Mouse (Mus musculus) limb, embryonic 12.5 days (tissue): ENCODE results near the gene Fam193a. TPM values are rescaled to one million over a fixed set of nuclear protein-coding genes. Genes with fewer than 3 reads are reported as not detected.

Experiments used
- ATAC-seq: fragments of 200-750 bp; cut with Nextera tagmentation; 2 replicates; pipeline ENCODE4 v1.8.0; 2017; ENCODE audit warnings: low read depth, moderate TSS enrichment; ENCODE audit not compliant: insufficient number of reproducible peaks, insufficient read depth, low FRiP score, low TSS enrichment
- H3K27ac ChIP-seq: fragments of 300-500 bp; sonication (generic); 2 replicates; pipeline ENCODE4 v1.5.1; 2016; ENCODE audit warnings: mild to moderate bottlenecking, moderate library complexity
- H3K27me3 ChIP-seq: fragments of 300-500 bp; sonication (generic); 2 replicates; pipeline ENCODE4 v1.6.1; 2016; ENCODE audit warnings: mild to moderate bottlenecking, moderate library complexity
- H3K36me3 ChIP-seq: fragments of 300-500 bp; sonication (generic); 2 replicates; pipeline ENCODE4 v1.6.1; 2016; ENCODE audit warnings: mild to moderate bottlenecking, moderate library complexity
- H3K4me1 ChIP-seq: fragments of 300-500 bp; sonication (generic); replicated peaks from 2 replicates; pipeline ENCODE4 v1.6.1; 2016
- H3K4me2 ChIP-seq: fragments of 300-500 bp; sonication (generic); 2 replicates; pipeline ENCODE4 v1.6.1; 2016; ENCODE audit warnings: mild to moderate bottlenecking, moderate library complexity
- H3K4me3 ChIP-seq: fragments of 300-500 bp; sonication (generic); replicated peaks from 2 replicates; pipeline ENCODE4 v1.5.1; 2016; ENCODE audit warnings: mild to moderate bottlenecking
- H3K9ac ChIP-seq: fragments of 300-500 bp; sonication (generic); replicated peaks from 2 replicates; pipeline ENCODE4 v1.6.1; 2016; ENCODE audit warnings: mild to moderate bottlenecking, moderate library complexity
- H3K9me3 ChIP-seq: fragments of 300-500 bp; sonication (generic); 2 replicates; pipeline ENCODE4 v1.6.1; 2016; ENCODE audit warnings: mild to moderate bottlenecking, moderate library complexity
- WGBS: fragments of 180-500 bp; shearing (Covaris S2); methylation state at CpG from one replicate; pipeline ENCODE4 v1.1.7; 2016; 5-methylcytosine and 5-hydroxymethylcytosine counted together
- polyA plus RNA-seq: library from polyadenylated mRNA; unstranded; fragments of >200 nt; fragmentation: Nextera tagmentation; extraction: Ambion mirVana; gene quantifications from 2 replicates; pipeline ENCODE4 v1.2.1, GENCODE M21; 2016

Fam193a gene
- polyA plus RNA-seq, 1 experiment from 2014 or later = 19.8 TPM

DNA sequence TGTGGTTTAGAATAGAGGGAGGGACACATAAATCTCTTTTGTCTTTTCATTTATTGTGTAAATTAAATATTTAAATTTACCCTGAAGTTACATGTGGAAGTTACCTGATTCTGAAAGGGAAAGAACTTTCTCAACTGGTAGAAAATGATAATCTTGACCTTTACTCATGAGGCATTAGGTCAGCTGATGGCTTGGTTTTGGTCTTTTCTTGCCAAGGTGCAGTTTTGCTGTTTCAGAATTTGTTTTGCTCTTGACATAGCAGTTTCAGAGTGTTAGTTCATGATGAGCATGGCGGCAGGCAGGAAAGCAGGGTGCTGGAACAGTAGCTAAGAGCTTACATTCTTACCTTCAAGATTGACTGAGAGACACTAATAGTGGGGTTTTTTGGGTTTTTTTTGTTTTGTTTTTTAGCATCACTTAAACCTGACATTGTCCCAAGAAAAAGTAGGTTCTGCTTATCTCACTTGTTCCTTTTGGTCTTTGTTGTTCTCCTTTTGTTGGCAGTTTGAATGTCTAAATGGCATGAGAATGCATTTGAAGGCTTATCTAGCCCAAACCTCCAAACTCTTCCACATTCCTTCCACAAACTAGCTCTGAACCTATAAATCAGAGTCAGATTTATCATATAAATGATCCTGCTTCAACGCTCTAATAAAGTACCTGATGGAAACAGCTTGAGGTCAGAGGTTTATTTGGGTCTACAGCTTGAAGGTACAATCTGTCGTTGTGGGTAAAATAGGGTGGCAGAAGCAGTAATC is 47.7 kb downstream of the Fam193a start:
- WGBS = 86% methylated on average over 3 of the region's 3 CpGs
- peaks cover 50% of the 10 kb centered on the region for H3K36me3 ChIP-seq

DNA sequence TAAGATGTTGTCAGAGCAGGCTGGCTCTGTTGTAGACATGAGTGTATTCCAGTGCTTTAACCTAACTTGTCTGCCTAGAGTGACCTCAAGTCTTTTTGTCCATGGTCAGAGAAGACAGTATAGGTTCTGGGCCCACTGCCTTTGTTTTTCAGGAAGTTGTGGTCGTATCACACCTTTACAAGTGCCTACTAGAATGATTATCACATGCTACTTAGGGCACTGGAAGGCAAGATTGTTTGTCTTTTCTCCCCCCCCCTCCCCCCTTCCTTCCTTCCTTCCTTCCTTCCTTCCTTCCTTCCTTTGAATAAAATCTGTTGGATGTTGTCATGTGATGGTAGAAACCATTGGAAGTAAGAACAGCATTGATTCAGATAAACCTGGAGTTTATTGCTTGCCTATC is 49.5 kb downstream of the Fam193a start:
- Histone ChIP-seq H3K9ac (no peak overlapping the region), H3K4me3 (no peak overlapping the region), H3K4me2 (no peak overlapping the region), H3K4me1 (no peaks in the 10 kb centered on the region), H3K9me3 (no peaks in the 10 kb centered on the region), H3K36me3 (peaks cover 46% of the 10 kb centered on the region), H3K27ac (no peak overlapping the region), H3K27me3 (no peaks in the 10 kb centered on the region)
- no peak for ATAC-seq
- 77% methylated on average over 1 of the region's 1 CpGs for WGBS

More for the DNA sequence above, 47.7 kb downstream of the Fam193a start:
- H3K27ac ChIP-seq = no peak overlapping the region
- H3K4me2 ChIP-seq = no peak overlapping the region
- no peak overlapping the region for H3K4me3 ChIP-seq
- no peaks in the 10 kb centered on the region for H3K27me3 ChIP-seq
- no peaks in the 10 kb centered on the region for H3K4me1 ChIP-seq
- H3K9ac ChIP-seq = no peak overlapping the region
- H3K9me3 ChIP-seq = no peaks in the 10 kb centered on the region
- ATAC-seq = no peak

DNA sequence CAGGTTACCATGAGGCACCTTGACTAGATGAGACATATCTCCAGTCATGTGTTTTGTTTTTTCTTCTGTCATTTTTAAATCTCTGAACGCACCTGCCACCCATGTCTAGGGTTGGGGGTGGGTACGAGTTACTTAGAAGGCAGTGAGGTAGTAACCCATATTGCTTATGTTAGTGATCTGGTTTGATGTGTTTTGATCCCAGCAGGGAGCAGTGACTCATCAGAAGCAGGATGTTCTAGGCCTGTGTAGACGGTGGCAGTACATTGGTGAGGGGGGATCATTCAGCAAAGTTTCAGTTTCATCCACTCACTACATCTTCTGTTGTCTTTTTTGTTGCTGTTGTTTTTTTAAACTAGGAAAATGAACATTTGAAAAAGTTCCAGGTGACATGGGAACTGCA is 61.0 kb downstream of the Fam193a start:
- H3K4me3 ChIP-seq = no peak overlapping the region
- H3K4me2 ChIP-seq = no peak overlapping the region
- no peak overlapping the region for H3K27ac ChIP-seq
- no peaks in the 10 kb centered on the region for H3K27me3 ChIP-seq
- no peak for ATAC-seq
- peaks cover 95% of the 10 kb centered on the region for H3K36me3 ChIP-seq
- 81% methylated on average over 3 of the region's 3 CpGs for WGBS
- no peaks in the 10 kb centered on the region for H3K4me1 ChIP-seq
- H3K9me3 ChIP-seq = no peaks in the 10 kb centered on the region
- H3K9ac ChIP-seq = no peak overlapping the region

GRCm38 (mm10) chr5:34433786-34434185 is 64.1 kb downstream of the Fam193a start:
- Histone ChIP-seq H3K27me3 (no peaks in the 10 kb centered on the region), H3K9me3 (no peaks in the 10 kb centered on the region), H3K4me3 (no peak overlapping the region), H3K4me2 (no peak overlapping the region), H3K27ac (no peak overlapping the region), H3K36me3 (peaks cover 97% of the 10 kb centered on the region), H3K9ac (no peak overlapping the region), H3K4me1 (no peaks in the 10 kb centered on the region)
- WGBS = 95% methylated on average over 1 of the region's 1 CpGs
- no peak for ATAC-seq

- ATAC-seq = no peak
- H3K36me3 ChIP-seq = peaks cover 97% of the 10 kb centered on the region
- no peak overlapping the region for H3K4me2 ChIP-seq
These were observed 64.5 kb downstream of the Fam193a start for GRCm38 (mm10) chr5:34434241-34434640.

DNA sequence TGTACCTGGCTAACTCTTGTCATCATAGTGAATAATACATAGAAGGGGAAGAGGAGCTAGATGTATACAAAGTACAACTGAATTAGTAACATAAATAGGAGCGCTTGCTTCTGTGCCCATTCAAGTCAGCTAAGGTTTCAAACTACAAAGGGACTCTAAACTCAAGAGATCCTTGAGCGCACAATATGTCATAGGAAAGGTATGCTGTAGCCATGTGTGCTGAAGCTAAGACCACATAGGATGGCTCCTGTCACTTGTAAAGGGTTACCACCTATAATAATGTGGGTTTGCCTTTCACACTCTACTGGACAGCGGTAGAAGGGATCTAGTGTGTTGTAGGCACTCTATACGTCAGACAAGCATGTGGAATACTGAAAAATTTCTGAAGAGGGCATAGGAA is 68.3 kb downstream of the Fam193a start:
- H3K36me3 ChIP-seq = peaks cover 97% of the 10 kb centered on the region

More at GRCm38 (mm10) chr5:34434241-34434640, 64.5 kb downstream of the Fam193a start:
- Histone ChIP-seq H3K4me1 (no peaks in the 10 kb centered on the region), H3K9me3 (no peaks in the 10 kb centered on the region), H3K4me3 (no peak overlapping the region), H3K27me3 (no peaks in the 10 kb centered on the region), H3K9ac (no peak overlapping the region), H3K27ac (no peak overlapping the region)
- 88% methylated on average over 3 of the region's 3 CpGs for WGBS

GRCm38 (mm10) chr5:34438659-34439058 is 68.9 kb downstream of the Fam193a start:
- 89% methylated on average over 1 of the region's 1 CpGs for WGBS
- H3K27ac ChIP-seq = no peak overlapping the region
- H3K36me3 ChIP-seq = peaks cover 97% of the 10 kb centered on the region
- H3K27me3 ChIP-seq = no peaks in the 10 kb centered on the region
- H3K9ac ChIP-seq = no peak overlapping the region
- no peak for ATAC-seq
- no peak overlapping the region for H3K4me2 ChIP-seq
- no peaks in the 10 kb centered on the region for H3K9me3 ChIP-seq
- no peaks in the 10 kb centered on the region for H3K4me1 ChIP-seq
- no peak overlapping the region for H3K4me3 ChIP-seq

More for the DNA sequence above, 68.3 kb downstream of the Fam193a start:
- no peak for ATAC-seq
- Histone ChIP-seq H3K9me3 (no peaks in the 10 kb centered on the region), H3K27ac (no peak overlapping the region), H3K27me3 (no peaks in the 10 kb centered on the region), H3K4me3 (no peak overlapping the region), H3K9ac (no peak overlapping the region), H3K4me1 (no peaks in the 10 kb centered on the region), H3K4me2 (no peak overlapping the region)
- WGBS = 97% methylated on average over 4 of the region's 4 CpGs

GRCm38 (mm10) chr5:34439768-34440167 is 70.0 kb downstream of the Fam193a start:
- ATAC-seq = no peak

GRCm38 (mm10) chr5:34441797-34442196 is 72.1 kb downstream of the Fam193a start:
- Histone ChIP-seq H3K4me1 (no peaks in the 10 kb centered on the region), H3K4me2 (no peak overlapping the region), H3K27ac (no peak overlapping the region), H3K36me3 (peaks cover 98% of the 10 kb centered on the region), H3K27me3 (no peaks in the 10 kb centered on the region), H3K9me3 (no peaks in the 10 kb centered on the region), H3K9ac (no peak overlapping the region), H3K4me3 (no peak overlapping the region)
- 95% methylated on average over 2 of the region's 2 CpGs for WGBS
- no peak for ATAC-seq

More at GRCm38 (mm10) chr5:34439768-34440167, 70.0 kb downstream of the Fam193a start:
- Histone ChIP-seq H3K36me3 (peaks cover 97% of the 10 kb centered on the region), H3K9me3 (no peaks in the 10 kb centered on the region), H3K4me3 (no peak overlapping the region), H3K9ac (no peak overlapping the region), H3K27me3 (no peaks in the 10 kb centered on the region), H3K4me1 (no peaks in the 10 kb centered on the region), H3K4me2 (no peak overlapping the region), H3K27ac (no peak overlapping the region)
- 94% methylated on average over 2 of the region's 2 CpGs for WGBS

DNA sequence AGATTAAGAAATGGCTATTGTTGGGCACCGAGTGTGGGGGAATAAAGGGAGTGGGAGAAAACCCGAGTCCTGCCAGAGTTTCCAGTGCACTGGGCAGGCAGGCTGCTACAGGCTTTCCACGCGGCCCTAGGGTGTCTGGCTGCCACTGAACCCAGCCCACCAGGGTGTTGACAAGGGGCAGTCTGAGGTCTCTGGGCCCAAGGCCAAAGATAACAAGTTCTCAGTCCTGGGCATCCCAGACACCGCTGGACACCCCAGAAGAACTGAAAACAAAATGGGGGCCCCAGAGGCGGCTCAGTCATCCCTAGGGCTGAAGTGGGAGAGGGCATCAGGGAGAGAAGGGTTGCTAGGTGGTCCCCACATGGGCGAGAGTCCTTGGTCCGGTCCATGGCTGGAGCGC is 76.5 kb downstream of the Fam193a start:
- Histone ChIP-seq H3K4me1 (no peaks in the 10 kb centered on the region), H3K4me3 (no peak overlapping the region), H3K27me3 (no peaks in the 10 kb centered on the region), H3K36me3 (peaks cover 81% of the 10 kb centered on the region), H3K9ac (no peak overlapping the region), H3K9me3 (no peaks in the 10 kb centered on the region), H3K27ac (no peak overlapping the region), H3K4me2 (no peak overlapping the region)
- 88% methylated on average over 9 of the region's 9 CpGs for WGBS
- no peak for ATAC-seq

- H3K27ac ChIP-seq = no peak overlapping the region
- WGBS = 89% methylated on average over 1 of the region's 1 CpGs
- peaks cover 94% of the 10 kb centered on the region for H3K36me3 ChIP-seq
- no peak overlapping the region for H3K9ac ChIP-seq
- H3K27me3 ChIP-seq = no peaks in the 10 kb centered on the region
- H3K4me1 ChIP-seq = no peaks in the 10 kb centered on the region
- no peak overlapping the region for H3K4me3 ChIP-seq
- no peak for ATAC-seq
- no peak overlapping the region for H3K4me2 ChIP-seq
- no peaks in the 10 kb centered on the region for H3K9me3 ChIP-seq
These were observed 89.3 kb downstream of the Fam193a start for GRCm38 (mm10) chr5:34458994-34459393.

- no peaks in the 10 kb centered on the region for H3K4me1 ChIP-seq
- H3K4me3 ChIP-seq = no peak overlapping the region
- ATAC-seq = no peak
- 92% methylated on average over 4 of the region's 4 CpGs for WGBS
- no peaks in the 10 kb centered on the region for H3K27me3 ChIP-seq
- H3K27ac ChIP-seq = no peak overlapping the region
- no peaks in the 10 kb centered on the region for H3K9me3 ChIP-seq
- peaks cover 95% of the 10 kb centered on the region for H3K36me3 ChIP-seq
- no peak overlapping the region for H3K4me2 ChIP-seq
- H3K9ac ChIP-seq = no peak overlapping the region
These were observed 91.6 kb downstream of the Fam193a start for GRCm38 (mm10) chr5:34461294-34461693.
